Mouse (Mus musculus): ENCODE results near the gene Il17re. TPM values are rescaled to one million over a fixed set of nuclear protein-coding genes. Genes with fewer than 3 reads are reported as not detected.
A peak's percentile ranks its signal among the peaks of the same experiment; 100 is the strongest.

Il17re gene
- 16.2 and 19.4 TPM in 2 replicates for polyA plus RNA-seq (2015; fragmentation: Nextera tagmentation; extraction: Ambion mirVana)

GRCm38 (mm10) chr6:113457952-113458534, at the start of gene Il17re:
Il17re (plus strand) TSS chr6:113458484.
- Histone ChIP-seq H3K9ac (replicated peaks; ENCODE audit: low read depth) (no peak within 1 kb of the TSS; the same call in 1 of the 2 replicates), H3K27ac (ENCODE audit: low read length) (peak within 1 kb of the TSS; percentile 74)

GRCm38 (mm10) chr6:113410001-113410400, 48.3 kb upstream of the Il17re start:
- no peak for DNase-seq (ENCODE audit: low spot score)
- H3K27me3 ChIP-seq (replicated peaks; ENCODE audit: insufficient read depth, low read length), result no peaks in the 10 kb centered on the region
- no peak overlapping the region for H3K4me2 ChIP-seq (replicated peaks; ENCODE audit: low read depth, low read length)
- H3K9ac ChIP-seq (replicated peaks; ENCODE audit: low read depth), result no peak overlapping the region
- no peak for ATAC-seq
- no peak overlapping the region for H3K27ac ChIP-seq (ENCODE audit: low read length)
- no peak for TF ChIP-seq CTCF (IDR thresholded peaks at IDR 0.05)
- TF ChIP-seq EP300 (IDR thresholded peaks at IDR 0.05), result no peak
- no peaks in the 10 kb centered on the region for H3K9me3 ChIP-seq (ENCODE audit: low read length)
- no peaks in the 10 kb centered on the region for H3K36me3 ChIP-seq (ENCODE audit: insufficient read depth, low read length)
- 50% methylated on average over 1 of the region's 1 CpGs for WGBS
- H3K4me3 ChIP-seq (ENCODE audit: low read depth, low read length), result no peak overlapping the region
- no peaks in the 10 kb centered on the region for H3K4me1 ChIP-seq (ENCODE audit: insufficient read depth, low read depth, low read length)

More at GRCm38 (mm10) chr6:113457952-113458534, at the start of gene Il17re:
- no peaks in the 10 kb centered on the region for H3K9me3 ChIP-seq (ENCODE audit: low read length)
- H3K36me3 ChIP-seq (ENCODE audit: insufficient read depth, low read length), result no peaks in the 10 kb centered on the region
- WGBS, result 40% methylated on average over 10 of the region's 10 CpGs
- TF ChIP-seq EP300 (IDR thresholded peaks at IDR 0.05), result no peak
- no peak for TF ChIP-seq CTCF (IDR thresholded peaks at IDR 0.05)
- no peaks in the 10 kb centered on the region for H3K27me3 ChIP-seq (replicated peaks; ENCODE audit: insufficient read depth, low read length)
- no peak for ATAC-seq
- no peak for DNase-seq (ENCODE audit: low spot score)
- peak within 1 kb of the TSS; percentile 49 for H3K4me2 ChIP-seq (replicated peaks; ENCODE audit: low read depth, low read length)
- H3K4me3 ChIP-seq (ENCODE audit: low read depth, low read length), result peak within 1 kb of the TSS; percentile 10; the same call in 1 of the 2 replicates
- no peaks in the 10 kb centered on the region for H3K4me1 ChIP-seq (ENCODE audit: insufficient read depth, low read depth, low read length)

GRCm38 (mm10) chr6:113416416-113416815, 41.9 kb upstream of the Il17re start:
- ATAC-seq, result no peak

GRCm38 (mm10) chr6:113418441-113419198, 39.7 kb upstream of the Il17re start:
- H3K27me3 ChIP-seq (replicated peaks; ENCODE audit: insufficient read depth, low read length), result no peaks in the 10 kb centered on the region
- no peaks in the 10 kb centered on the region for H3K36me3 ChIP-seq (ENCODE audit: insufficient read depth, low read length)
- DNase-seq (ENCODE audit: low spot score) (peak; percentile 33), ATAC-seq (peak; percentile 53)
- TF ChIP-seq CTCF (IDR thresholded peaks at IDR 0.05) (no peak), EP300 (IDR thresholded peaks at IDR 0.05) (no peak)
- H3K4me1 ChIP-seq (ENCODE audit: insufficient read depth, low read depth, low read length), result peaks cover 8% of the 10 kb centered on the region
- peak overlapping the region; percentile 52 for H3K9ac ChIP-seq (replicated peaks; ENCODE audit: low read depth)
- 10% methylated on average over 16 of the region's 16 CpGs for WGBS
- H3K9me3 ChIP-seq (ENCODE audit: low read length), result no peaks in the 10 kb centered on the region
- peak overlapping the region; percentile 59 for H3K4me3 ChIP-seq (ENCODE audit: low read depth, low read length)
- H3K4me2 ChIP-seq (replicated peaks; ENCODE audit: low read depth, low read length), result peak overlapping the region; percentile 89
- peak overlapping the region; percentile 40; the same call in 1 of the 2 replicates for H3K27ac ChIP-seq (ENCODE audit: low read length)

More at GRCm38 (mm10) chr6:113416416-113416815, 41.9 kb upstream of the Il17re start:
- H3K4me1 ChIP-seq (ENCODE audit: insufficient read depth, low read depth, low read length), result peaks cover 8% of the 10 kb centered on the region
- no peak overlapping the region for H3K4me3 ChIP-seq (ENCODE audit: low read depth, low read length)
- 54% methylated on average over 5 of the region's 5 CpGs for WGBS
- TF ChIP-seq EP300 (IDR thresholded peaks at IDR 0.05), result no peak
- no peak for TF ChIP-seq CTCF (IDR thresholded peaks at IDR 0.05)
- no peaks in the 10 kb centered on the region for H3K27me3 ChIP-seq (replicated peaks; ENCODE audit: insufficient read depth, low read length)
- DNase-seq (ENCODE audit: low spot score), result no peak
- no peaks in the 10 kb centered on the region for H3K9me3 ChIP-seq (ENCODE audit: low read length)
- no peak overlapping the region for H3K9ac ChIP-seq (replicated peaks; ENCODE audit: low read depth)
- H3K4me2 ChIP-seq (replicated peaks; ENCODE audit: low read depth, low read length), result no peak overlapping the region
- H3K27ac ChIP-seq (ENCODE audit: low read length), result no peak overlapping the region
- no peaks in the 10 kb centered on the region for H3K36me3 ChIP-seq (ENCODE audit: insufficient read depth, low read length)

GRCm38 (mm10) chr6:113419199-113419587, 39.1 kb upstream of the Il17re start, which contains the start of gene Rpusd3:
Rpusd3 (minus strand) TSS chr6:113419340.
- peaks cover 8% of the 10 kb centered on the region for H3K4me1 ChIP-seq (ENCODE audit: insufficient read depth, low read depth, low read length)
- H3K36me3 ChIP-seq (ENCODE audit: insufficient read depth, low read length), result no peaks in the 10 kb centered on the region
- under 1% methylated on average over 25 of the region's 25 CpGs for WGBS
- peak within 1 kb of the TSS; percentile 59 for H3K4me3 ChIP-seq (ENCODE audit: low read depth, low read length)
- ATAC-seq, result peak; percentile 99
- H3K9me3 ChIP-seq (ENCODE audit: low read length), result no peaks in the 10 kb centered on the region
- peak; percentile 98 for DNase-seq (ENCODE audit: low spot score)
- no peaks in the 10 kb centered on the region for H3K27me3 ChIP-seq (replicated peaks; ENCODE audit: insufficient read depth, low read length)
- peak within 1 kb of the TSS; percentile 40; the same call in 1 of the 2 replicates for H3K27ac ChIP-seq (ENCODE audit: low read length)
- peak within 1 kb of the TSS; percentile 89 for H3K4me2 ChIP-seq (replicated peaks; ENCODE audit: low read depth, low read length)
- peak within 1 kb of the TSS; percentile 52 for H3K9ac ChIP-seq (replicated peaks; ENCODE audit: low read depth)
- TF ChIP-seq CTCF (IDR thresholded peaks at IDR 0.05) (0 out of 2 replicates have a peak, but pooled peaks have one; percentile 5), EP300 (IDR thresholded peaks at IDR 0.05) (no peak)

GRCm38 (mm10) chr6:113423000-113423399, 35.3 kb upstream of the Il17re start:
- Histone ChIP-seq H3K27ac (ENCODE audit: low read length) (no peak overlapping the region), H3K4me1 (ENCODE audit: insufficient read depth, low read depth, low read length) (peaks cover 8% of the 10 kb centered on the region), H3K4me3 (ENCODE audit: low read depth, low read length) (no peak overlapping the region), H3K4me2 (replicated peaks; ENCODE audit: low read depth, low read length) (no peak overlapping the region), H3K9ac (replicated peaks; ENCODE audit: low read depth) (no peak overlapping the region), H3K36me3 (ENCODE audit: insufficient read depth, low read length) (no peaks in the 10 kb centered on the region), H3K9me3 (ENCODE audit: low read length) (no peaks in the 10 kb centered on the region), H3K27me3 (replicated peaks; ENCODE audit: insufficient read depth, low read length) (no peaks in the 10 kb centered on the region)
- WGBS, result 44% methylated on average over 4 of the region's 4 CpGs
- TF ChIP-seq CTCF (IDR thresholded peaks at IDR 0.05) (no peak), EP300 (IDR thresholded peaks at IDR 0.05) (no peak)
- ATAC-seq, result no peak
- no peak for DNase-seq (ENCODE audit: low spot score)
